Mouse (Mus musculus) cerebellum, postnatal 14 days (tissue): ENCODE measurements around the gene Apeh.

Source experiments
- DNase-seq, 2 experiments: peaks; one replicate each; pipeline ENCODE4 v3.0.0; 2021; ENCODE audit warnings: mixed read lengths in 2 of 2

Gene Apeh

GRCm38 (mm10) chr9:108073141-108073930 lies 21.1 kb downstream of the Apeh start:
- DNase-seq, result peak; percentile 78 to 88

- peak; percentile 67 to 70 for DNase-seq
Measured at GRCm38 (mm10) chr9:108072481-108072924, 21.9 kb downstream of the Apeh start.

- no peak for DNase-seq
Measured at GRCm38 (mm10) chr9:108071801-108072200, 22.6 kb downstream of the Apeh start.

- DNase-seq, result no peak
Measured at GRCm38 (mm10) chr9:108069529-108069928, 24.9 kb downstream of the Apeh start.

- DNase-seq, result no peak
Measured at GRCm38 (mm10) chr9:108069007-108069406, 25.4 kb downstream of the Apeh start.

GRCm38 (mm10) chr9:108067900-108068299 lies 26.5 kb downstream of the Apeh start:
- DNase-seq, result peak; percentile 93 to 94

GRCm38 (mm10) chr9:108067199-108067598 lies 27.2 kb downstream of the Apeh start:
- peak; percentile 28 to 56 for DNase-seq

- peak; percentile 85 to 88 for DNase-seq
Measured at GRCm38 (mm10) chr9:108065491-108066011, 28.9 kb downstream of the Apeh start.

GRCm38 (mm10) chr9:108063361-108063760 lies 31.0 kb downstream of the Apeh start:
- DNase-seq, result no peak

GRCm38 (mm10) chr9:108062142-108062541 lies 32.3 kb downstream of the Apeh start:
- peak in 1 of 2 experiments; percentile 2 for DNase-seq

- DNase-seq, result no peak
Measured at GRCm38 (mm10) chr9:108058291-108058690, 36.1 kb downstream of the Apeh start.

- DNase-seq, result no peak
Measured at GRCm38 (mm10) chr9:108057262-108057562, 37.2 kb downstream of the Apeh start.

- DNase-seq, result no peak
Measured at GRCm38 (mm10) chr9:108056361-108057261, 37.8 kb downstream of the Apeh start.

GRCm38 (mm10) chr9:108055661-108056237 lies 38.7 kb downstream of the Apeh start:
- no peak for DNase-seq

GRCm38 (mm10) chr9:108055061-108055460 lies 39.3 kb downstream of the Apeh start:
- no peak for DNase-seq

- DNase-seq, result no peak
Measured at GRCm38 (mm10) chr9:108054331-108055040, 39.9 kb downstream of the Apeh start.

- DNase-seq, result no peak
Measured at GRCm38 (mm10) chr9:108053665-108054225, 40.7 kb downstream of the Apeh start.

GRCm38 (mm10) chr9:108052885-108053664 lies 41.3 kb downstream of the Apeh start, which contains the start of gene Amigo3:
TSS of gene Amigo3 (plus strand) at chr9:108053159.
- peak; percentile 95 to 97 for DNase-seq

GRCm38 (mm10) chr9:108052411-108052810 lies 42.0 kb downstream of the Apeh start:
- no peak for DNase-seq

- DNase-seq, result no peak
Measured at GRCm38 (mm10) chr9:108051931-108052220, 42.5 kb downstream of the Apeh start.

- no peak for DNase-seq
Measured at GRCm38 (mm10) chr9:108051184-108051930, 43.0 kb downstream of the Apeh start.
